Mouse (Mus musculus) R1 (cell line): ENCODE measurements around the gene Cog1.

Source experiments
- DNase-seq: peaks from one replicate; pipeline ENCODE4 v3.0.0-alpha.2; 2018; ENCODE audit warnings: low read depth, low spot score

Gene Cog1

GRCm38 (mm10) chr11:113699643-113700042, 50.7 kb downstream of the Cog1 start:
- DNase-seq: no peak

- peak; percentile 69 for DNase-seq
These were observed 54.8 kb downstream of the Cog1 start for GRCm38 (mm10) chr11:113703758-113704157.

- DNase-seq: peak; percentile 78
These were observed 57.1 kb downstream of the Cog1 start for GRCm38 (mm10) chr11:113705966-113706652.

- peak; percentile 43 for DNase-seq
These were observed 59.8 kb downstream of the Cog1 start for GRCm38 (mm10) chr11:113708629-113709213.

GRCm38 (mm10) chr11:113709272-113709671, 60.3 kb downstream of the Cog1 start:
- DNase-seq: peak; percentile 55

GRCm38 (mm10) chr11:113709731-113710256, 60.8 kb downstream of the Cog1 start, which contains the start of gene Cpsf4l:
Gene Cpsf4l, minus strand, starts transcription at chr11:113710017.
- DNase-seq: peak; percentile 98

- peak; percentile 98 for DNase-seq
These were observed 61.3 kb downstream of the Cog1 start for GRCm38 (mm10) chr11:113710257-113710777.

- DNase-seq: peak; percentile 63
These were observed 62.1 kb downstream of the Cog1 start for GRCm38 (mm10) chr11:113711061-113711460.

- no peak for DNase-seq
These were observed 66.2 kb downstream of the Cog1 start for GRCm38 (mm10) chr11:113715078-113715674.

GRCm38 (mm10) chr11:113716132-113716531, 67.2 kb downstream of the Cog1 start:
- DNase-seq: no peak
